Mouse (Mus musculus) right cerebral cortex, postnatal 25 days (tissue): ENCODE measurements around the gene Hmga1b.
"Not testable (repeated sequence)": the region's sequence is repeated elsewhere in the genome, so short reads cannot be mapped to it uniquely, and the experiment has no call there.

Source experiments
- DNase-seq: peaks from one replicate; pipeline ENCODE4 v3.0.0; 2022

Gene Hmga1b

DNA sequence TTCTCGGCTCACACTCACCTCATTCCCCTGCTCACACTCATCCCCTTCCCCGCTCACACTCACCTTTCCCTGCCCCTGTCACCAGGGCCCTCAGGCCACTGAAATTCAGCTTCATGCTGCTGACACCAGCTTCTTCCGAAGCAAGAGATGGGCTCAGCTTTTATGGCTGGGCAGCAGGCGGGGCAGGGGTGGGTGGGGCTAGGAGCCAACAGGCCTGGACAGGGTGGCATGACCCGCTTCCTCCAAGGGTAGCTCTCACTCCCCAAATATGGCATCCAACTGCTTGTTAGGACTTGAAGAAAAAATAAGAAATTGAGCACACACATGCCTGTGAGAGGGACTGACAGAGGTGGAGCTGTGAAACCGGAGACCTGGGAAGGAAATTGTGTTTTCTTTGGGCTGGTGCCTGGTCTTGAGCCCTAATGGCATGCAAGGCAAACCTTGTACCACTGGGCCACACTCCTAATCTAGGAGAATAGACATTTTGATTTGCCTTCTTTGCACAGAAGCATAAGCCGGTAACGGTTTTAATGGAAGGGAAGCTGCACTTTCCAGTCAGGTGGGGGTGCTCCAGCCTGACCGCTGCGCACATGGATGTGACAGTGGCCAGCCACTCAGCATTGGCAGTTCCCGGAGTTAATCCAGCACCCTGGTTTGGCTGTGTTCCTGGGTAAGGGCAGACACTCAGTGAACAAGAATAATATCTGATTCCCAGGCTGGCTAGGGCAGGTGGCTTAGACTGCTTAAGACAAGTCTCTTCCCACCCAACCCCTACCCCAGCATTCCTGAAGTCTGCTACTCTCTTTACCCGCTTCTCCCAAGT lies 30.5 kb upstream of the Hmga1b start, which contains the start of gene Cbr2:
Gene Cbr2 (minus strand): TSS at position 257 of the 823 bp plus-strand sequence.
- DNase-seq = no peak

DNA sequence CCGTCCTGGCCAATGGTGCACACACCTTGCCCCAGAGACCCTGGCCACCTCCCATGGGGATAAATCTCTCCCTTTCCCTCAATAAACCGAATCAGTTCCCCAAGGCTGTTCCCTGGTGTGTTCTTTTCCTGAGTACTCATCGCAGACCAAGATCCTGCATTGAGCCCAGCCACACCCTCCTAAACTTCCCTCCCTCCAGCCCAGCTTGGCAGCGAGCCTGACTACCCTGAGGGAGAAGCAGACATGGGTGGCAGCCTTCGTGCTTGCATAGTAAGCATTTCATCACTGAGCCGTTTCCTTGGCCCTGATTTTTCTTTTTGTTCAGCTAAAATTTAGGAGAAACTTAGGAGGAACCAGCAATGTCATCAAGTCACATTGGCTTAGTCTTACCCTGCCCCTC lies 29.1 kb upstream of the Hmga1b start:
- no peak for DNase-seq

DNA sequence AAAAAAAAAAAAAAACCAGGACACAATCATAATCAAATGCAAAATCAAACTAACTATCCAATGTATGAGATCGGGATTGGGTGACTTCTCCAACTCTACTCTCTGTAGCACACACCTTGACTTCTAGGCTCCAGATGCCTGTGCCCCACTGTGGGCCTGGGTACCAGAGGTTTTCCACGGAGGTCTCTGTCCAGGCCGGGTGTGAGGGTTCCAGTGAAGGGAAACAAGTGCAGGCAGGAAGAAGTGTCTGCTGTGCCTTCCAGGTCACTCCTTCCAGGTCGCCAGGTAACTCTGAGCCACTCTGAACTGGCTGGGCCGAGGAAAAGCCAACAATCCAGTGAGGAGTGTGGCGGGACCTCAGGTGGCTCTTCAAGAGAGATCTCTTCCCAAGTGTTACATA lies 26.2 kb upstream of the Hmga1b start:
- DNase-seq = no peak

DNA sequence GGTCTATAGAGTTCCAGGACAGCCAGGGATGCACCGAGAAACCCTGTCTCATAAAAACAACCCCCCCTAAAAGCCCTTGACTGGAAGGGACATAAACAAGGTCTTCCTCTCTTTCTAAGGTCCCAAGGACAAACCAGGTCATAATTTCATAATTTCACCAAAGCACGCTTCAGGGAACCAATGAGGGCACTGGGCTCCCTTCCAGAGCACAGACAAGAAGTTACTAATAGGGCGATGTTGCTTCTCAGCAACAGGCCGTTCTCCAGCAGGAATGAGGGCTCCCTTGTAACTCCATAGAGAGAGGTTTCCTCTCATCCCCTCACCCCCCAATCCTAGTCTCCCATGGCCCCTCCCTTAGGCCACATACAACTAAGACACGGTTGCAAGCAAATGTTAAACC lies 21.6 kb upstream of the Hmga1b start:
- DNase-seq = no peak

DNA sequence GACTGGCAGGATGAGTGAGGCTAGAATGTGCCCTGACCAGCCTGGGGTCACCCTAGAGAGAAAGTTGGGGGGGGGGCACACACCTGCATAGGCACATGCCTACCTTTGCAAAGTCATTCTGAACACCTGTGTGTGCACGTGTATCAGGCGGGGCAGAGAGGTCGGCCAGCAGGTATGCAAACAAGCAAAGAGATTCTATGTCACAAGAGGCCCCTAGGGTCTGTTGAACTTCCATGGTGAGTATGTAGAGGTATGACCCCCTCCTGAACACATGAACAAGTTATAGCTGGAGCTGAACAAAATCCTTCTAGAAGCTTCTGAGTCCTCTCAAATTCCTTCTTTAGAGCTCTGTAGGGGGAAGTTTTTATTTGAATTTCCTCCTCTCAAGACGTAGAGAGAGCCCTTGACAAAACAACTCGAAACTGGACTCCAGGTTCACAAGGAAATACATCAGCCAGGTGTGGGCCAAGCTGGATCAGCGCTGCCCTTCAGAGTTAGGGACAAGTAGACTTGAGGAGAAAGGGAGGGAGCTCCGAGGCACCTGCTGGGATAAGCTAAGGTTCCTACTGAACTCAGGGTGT lies 18.4 kb upstream of the Hmga1b start:
- DNase-seq = no peak

DNA sequence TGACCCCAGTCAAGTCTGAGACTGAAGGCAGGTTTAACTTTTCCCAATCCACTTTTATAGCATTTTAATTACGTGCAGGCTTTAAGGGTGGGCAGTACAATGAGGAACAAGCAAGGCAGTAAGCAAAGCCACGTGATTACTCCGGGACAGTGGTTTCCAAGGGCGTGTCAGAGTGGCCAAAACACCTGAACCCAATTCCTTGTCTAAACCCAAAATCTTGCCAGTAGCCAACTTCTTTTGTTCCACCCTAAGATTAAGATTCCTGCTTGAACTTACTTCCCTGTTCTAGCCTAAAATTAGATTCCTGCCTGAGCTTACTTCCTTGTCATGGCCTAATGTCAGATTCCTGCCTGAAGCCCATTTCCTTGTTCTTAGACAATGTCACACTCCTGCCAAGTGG lies 14.6 kb upstream of the Hmga1b start:
- no peak for DNase-seq

DNA sequence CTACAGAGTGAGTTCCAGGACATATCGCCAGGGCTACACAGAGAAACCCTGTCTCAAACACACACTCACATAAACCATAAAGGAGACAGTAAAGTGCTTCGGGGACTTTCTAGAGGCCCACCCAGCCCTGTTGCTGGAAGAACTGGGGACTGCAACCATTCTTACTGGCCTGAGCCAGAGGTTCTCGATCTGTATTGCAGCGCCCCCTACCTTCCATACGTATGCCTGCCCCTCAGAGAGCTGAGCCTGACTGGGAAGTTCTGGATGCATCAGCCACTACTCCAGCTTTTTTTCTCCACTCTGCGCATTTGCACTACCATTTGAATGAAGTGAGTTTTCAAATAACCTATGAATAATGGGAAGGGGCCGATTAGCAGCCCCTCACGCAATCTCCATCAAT lies 13.2 kb upstream of the Hmga1b start:
- DNase-seq = no peak

DNA sequence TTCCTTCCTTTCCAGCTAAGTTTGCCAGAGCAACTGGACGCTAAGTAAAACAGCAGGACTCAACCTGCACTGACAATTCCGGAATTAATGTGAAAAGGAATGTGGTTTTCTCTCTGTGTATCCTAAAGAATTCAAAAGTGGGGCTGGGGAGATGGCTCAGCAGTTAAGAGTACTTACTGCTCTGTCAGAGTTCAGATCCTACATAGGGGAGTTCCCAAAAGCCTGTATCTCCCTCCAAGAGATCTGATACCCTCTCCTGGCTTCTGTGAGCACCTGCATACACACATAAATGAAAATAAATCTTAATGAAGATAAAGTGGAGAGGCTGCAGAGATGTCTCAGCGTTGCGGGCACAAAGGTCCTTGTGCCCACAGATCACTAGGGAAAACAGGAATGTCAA lies 11.0 kb upstream of the Hmga1b start:
- DNase-seq = no peak

DNA sequence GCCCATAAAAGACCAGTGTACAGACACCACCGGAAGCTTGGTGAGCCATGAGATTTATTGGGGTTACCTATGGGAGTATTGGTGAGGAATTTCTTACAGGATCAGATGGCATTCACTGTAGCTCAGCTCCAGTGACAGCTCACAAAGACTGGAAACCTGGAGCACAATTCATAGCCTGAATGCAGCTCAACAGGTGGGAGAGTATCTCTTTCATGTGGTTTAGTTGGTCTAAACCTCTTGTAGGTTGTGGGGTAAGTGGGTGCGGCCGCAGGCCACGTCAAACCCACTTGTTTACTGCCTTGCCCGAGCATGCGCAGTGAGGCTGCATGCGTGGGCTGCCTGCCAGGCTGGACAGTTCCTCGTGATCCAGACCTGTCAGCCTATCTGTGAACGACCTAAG lies 2.4 kb upstream of the Hmga1b start:
- DNase-seq = no peak

DNA sequence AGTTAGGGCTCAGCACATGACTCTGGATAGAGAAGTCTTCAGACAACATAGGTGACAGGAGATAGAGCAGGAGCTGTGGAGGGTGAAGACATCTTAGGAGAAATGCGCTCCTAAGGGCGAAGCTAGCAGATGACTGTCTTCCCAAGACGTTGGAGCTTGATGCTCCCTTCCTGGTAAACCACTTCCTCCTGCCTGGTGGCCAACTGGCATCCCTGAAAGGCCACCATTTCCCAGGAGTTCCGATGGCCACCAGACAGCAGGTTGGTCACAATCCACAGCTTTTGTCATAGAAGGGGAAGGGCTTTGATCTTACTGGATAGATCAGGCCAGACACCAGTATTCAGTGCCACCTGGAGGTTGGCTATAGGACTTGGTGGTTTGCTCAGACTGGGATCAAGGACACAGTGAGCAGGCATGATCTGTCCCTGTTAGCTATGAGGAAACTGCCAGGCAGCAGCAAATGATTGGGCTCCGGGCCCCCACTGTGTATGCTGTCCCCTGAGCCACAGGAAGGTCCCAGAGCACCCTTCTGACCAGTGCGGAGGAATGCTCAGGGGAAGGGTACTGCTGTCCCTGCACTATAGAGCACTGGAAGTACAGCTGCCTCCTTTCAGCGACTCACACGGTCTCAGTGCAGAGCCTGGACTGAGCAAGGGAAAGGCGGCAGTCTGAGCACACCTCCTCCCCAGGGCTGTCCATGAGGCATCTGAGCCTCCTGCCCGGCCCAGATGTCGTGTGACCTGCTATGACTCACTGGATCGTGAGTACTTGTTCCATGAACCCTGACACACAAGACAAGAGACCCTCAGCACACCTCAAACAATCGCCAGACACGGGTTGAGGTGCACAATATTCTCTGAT lies 553 bp upstream of the Hmga1b start:
- no peak for DNase-seq

DNA sequence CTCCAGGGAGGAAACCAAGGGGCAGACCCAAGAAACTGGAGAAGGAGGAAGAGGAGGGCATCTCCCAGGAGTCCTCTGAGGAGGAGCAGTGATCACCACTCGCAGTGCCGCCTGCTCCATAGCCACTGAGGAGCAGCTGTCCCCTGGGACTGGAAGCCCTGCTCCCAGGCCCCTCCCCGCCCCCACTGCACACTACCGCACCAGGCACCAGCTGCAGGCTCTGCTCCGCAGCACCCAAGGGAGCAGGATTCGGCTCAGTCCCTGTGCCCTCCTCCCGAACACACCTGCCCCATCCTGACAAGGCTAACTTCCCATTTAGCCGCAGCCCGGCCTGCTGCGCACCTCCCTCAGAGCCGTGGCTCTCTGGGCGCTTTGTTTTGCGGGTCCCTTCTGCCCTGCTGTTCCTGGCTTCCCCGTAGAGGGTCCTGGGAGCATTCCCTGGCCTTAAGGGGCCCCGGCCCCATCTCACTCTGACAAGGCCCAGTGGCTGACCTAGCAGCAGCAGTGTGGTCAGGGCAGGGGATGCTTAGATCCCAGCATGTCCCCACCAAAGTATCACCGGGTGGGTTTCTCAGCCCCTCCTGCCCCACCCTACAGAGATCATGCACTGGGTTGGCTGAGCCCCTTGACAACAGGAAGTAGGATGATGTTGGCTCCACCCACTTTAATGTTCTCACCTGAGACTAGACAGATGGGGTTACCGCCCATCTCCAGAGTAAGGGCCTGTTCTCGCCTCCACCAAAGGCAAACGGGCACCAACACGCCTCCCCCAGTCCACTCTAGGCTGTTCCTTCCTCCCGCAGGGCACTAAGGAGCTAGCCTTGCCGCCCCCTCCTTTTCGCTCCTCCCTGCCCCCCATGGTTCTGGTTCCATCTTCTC lies 766 bp downstream of the Hmga1b start:
- DNase-seq = not testable (repeated sequence)

DNA sequence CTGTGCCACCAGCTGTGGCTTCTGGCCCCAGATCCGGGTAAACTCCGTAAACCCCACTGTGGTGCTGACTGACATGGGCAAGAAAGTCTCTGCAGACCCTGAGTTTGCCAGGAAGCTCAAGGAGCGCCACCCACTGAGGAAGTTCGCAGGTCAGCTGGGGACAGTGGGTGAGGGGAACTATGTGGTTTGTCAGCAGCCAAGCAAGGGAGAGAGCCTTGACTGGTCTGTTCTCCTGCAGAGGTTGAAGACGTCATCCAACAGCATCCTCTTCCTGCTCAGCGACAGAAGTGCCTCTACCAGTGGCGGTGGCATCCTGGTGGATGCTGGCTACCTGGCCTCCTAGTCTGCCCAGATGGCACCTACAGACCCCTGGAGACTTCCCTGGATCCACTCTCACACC lies 4.4 kb downstream of the Hmga1b start:
- DNase-seq = not testable (repeated sequence)

DNA sequence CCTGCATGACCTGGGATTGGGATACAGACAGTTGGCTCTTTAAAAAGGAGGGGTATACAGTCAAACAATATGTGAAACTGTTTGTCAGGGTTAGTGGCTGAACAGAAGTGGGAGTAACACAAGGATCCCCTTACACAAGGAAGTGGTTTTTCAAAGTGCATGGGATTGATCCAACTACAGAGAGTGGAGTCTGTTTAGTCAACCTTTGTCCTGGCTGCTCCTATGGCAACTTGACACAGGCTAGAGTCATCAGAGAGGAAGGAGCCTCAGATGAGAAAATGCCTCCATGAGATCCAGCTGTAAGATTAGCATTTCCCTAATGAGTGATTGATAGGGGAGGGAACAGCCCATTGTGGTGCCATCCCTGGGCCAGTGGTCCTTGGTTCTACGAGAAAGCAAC lies 5.6 kb downstream of the Hmga1b start:
- no peak for DNase-seq

DNA sequence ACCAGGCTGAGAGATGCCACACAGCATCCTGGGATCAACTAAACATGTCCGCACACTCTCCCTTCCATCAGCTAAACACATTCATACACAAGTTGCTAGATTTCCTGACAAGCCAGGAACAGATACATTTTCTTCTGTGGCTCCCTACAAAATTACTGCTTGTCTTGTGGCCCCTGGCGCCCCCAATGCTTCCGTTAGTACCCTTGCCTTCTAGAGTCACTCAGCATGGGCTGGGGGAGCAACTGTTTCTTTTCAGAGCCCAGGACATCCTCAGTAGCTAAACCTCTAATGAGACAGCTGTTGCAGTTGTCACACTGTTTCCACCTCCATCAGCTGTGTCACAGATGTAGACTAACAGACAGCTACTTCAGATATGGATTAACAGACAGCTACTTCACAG lies 10.2 kb downstream of the Hmga1b start:
- no peak for DNase-seq

DNA sequence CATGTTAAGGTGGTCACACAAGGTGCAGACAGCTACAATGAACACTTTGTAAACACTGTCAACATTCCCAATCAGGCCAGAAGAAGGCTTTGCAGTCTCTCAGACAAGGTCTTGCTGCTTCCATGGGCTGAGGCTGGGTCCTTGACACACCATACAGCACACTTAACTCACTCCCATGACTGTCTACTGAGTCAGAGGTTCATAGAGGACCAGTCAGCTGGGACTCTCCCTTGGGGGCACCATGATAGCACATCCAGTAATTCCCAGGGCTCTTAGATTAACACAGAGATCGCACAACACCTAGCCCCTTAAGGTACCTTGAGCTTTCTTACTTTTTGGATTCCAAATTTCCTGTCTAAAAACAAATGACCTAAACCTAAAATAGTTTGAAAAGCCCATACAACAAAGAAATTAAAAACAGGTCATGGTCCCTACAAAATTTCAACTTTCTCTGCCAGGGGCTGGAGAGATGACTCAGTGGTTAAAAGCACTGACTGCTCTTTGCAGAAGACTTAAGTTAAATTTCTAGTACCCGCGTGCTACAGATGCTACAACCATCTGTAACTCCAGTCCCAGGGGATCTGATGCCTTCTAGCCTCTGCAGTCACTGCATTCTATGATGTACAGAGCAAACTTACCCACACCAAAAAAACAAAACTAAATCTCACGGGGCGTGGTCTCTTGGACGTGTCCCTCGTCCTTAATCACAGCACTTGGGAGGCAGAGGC lies 11.0 kb downstream of the Hmga1b start:
- no peak for DNase-seq

DNA sequence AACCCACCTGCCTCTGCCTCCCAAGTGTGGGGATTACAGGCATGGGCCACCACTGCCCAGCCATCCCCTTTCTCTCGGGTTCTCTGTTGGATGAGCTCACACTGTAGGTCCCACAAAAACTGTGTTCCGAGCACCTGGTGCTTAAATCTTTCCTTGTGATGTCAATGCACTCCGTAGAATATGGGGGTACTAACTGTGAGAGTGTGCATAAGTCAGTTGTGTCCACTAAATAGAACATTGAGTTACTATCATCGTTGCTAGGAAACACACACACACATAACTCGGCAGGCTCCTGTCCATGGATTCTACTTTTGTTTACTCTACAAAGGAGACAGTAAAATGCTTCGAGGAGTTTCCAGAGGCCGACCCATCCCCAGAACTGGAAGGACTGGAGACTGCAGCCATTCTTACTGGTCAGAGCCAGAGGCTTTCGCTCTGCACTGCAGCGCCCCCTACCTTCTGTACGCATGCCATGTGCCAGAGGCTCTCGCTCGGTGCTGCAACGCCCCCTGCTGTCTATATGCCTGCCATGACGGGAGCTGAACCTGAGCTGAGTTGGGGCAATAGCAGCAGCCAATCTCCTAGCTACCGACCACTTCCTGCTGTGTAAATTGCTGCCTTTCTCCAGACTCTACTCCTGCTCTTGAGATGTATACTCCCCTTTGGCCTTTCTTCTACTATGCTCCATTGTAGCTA lies 13.3 kb downstream of the Hmga1b start:
- peak; percentile 90 for DNase-seq

DNA sequence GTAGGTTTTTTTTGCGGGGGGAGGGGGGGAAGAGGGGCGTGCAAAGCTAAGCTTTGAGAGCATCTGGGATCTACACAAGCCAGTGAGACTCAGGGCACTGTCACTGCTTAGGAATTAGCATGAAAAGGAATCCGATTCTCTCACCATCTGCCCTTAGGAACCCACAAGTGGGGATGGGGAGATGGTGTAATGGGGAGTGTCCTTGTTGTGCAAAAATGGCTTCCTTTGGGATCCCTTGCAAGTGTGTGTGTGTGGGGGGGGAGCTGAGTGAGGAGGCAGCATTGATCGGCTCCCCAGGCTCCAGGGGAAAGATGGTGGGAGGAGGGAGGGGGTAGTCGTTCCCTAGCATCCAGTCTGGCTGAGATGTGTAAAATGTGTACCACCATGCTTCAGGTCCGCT lies 14.5 kb downstream of the Hmga1b start:
- no peak for DNase-seq

DNA sequence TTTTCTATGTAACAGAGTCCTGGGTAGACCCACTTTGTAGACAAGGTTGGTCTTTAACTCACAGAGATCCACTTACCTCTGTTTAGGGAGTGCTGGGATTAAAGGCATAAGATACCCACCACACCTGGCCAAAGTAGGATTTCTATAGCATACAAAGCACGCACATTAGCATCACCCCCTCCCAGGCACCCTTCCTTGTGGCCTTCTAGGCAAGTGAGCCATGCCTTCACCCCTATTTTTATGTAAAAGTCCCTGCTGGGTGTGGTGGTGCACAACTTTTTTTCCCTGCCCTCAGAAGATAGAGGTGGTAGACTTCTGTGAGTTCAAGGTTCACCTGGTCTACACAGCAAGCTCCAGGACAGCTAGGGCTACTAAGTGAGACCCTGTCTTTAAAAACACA lies 17.3 kb downstream of the Hmga1b start:
- no peak for DNase-seq

DNA sequence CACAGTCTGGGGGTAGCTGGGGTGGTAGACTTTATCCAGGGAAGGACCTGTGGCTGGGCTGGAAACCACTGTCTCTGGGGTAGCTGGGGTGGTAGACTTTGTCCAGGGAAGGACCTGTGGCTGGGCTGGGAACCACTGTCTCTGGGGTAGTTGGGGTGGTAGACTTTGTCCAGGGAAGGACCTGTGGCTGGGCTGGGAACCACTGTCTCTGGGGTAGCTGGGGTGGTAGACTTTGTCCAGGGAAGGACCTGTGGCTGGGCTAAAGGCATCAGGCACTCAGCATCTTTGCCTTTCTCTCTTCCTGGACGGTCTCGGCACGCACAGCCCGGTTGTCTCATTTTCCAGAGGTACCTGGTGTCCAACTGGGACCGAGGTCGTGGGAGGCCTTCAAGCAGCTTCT lies 18.8 kb downstream of the Hmga1b start:
- DNase-seq = not testable (repeated sequence)

DNA sequence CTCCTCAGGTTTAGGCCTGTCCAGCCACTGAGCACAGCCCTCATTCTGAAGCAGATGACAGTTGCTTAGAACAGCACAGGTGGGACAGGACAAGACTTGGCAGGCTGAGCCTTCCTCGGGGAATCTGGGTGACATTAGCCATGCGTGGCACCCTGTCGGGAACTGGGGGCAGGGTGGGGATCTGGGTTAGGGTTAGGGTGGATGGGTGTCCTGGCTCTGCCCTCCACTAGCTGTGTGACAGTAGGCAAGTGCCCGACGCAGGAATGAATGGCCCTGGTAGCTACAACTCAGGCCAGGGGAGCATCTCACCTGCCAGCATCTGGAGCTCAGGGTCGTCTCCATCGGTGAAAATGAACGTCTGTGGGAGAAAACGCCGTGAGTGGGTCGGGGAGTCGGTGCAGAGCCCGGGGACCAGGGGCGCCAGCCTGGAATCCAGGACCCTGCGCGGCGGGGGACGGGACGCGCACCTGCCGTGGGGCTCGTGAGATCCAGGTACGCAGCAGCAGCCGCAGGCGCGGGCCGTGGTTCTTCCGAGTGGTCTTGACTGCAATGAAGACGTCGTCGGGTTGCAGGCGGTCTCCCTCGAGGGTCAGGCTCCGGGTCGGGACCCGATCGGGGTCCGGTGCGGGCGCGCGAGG lies 21.0 kb downstream of the Hmga1b start:
- DNase-seq = no peak
